Mouse (Mus musculus) thymus, adult 2 months (tissue): ENCODE data around the gene Pygm. TPM values are rescaled to one million over a fixed set of nuclear protein-coding genes. Genes with fewer than 3 reads are reported as not detected.

Experiments
- DNase-seq: peaks from one replicate; pipeline ENCODE4 v3.0.0; 2021
- H3K27ac ChIP-seq: fragments of 200-500 bp; 2 replicates; pipeline ENCODE4 v1.5.1; 2012; ENCODE audit warnings: low read length, control low read depth; ENCODE audit not compliant: control insufficient read depth, insufficient read depth
- H3K27me3 ChIP-seq: fragments of 200-500 bp; 2 replicates; pipeline ENCODE4 v1.6.1; 2012; ENCODE audit warnings: mild to moderate bottlenecking, low read length, moderate library complexity, mixed read lengths; ENCODE audit not compliant: control insufficient read depth, insufficient read depth
- H3K36me3 ChIP-seq: fragments of 200-500 bp; 2 replicates; pipeline ENCODE4 v1.6.1; 2012; ENCODE audit warnings: mild to moderate bottlenecking, low read length, moderate library complexity; ENCODE audit not compliant: control insufficient read depth, insufficient read depth
- H3K4me1 ChIP-seq: fragments of 200-500 bp; replicated peaks from 2 replicates; pipeline ENCODE4 v1.6.1; 2012; ENCODE audit warnings: low read length; ENCODE audit not compliant: control insufficient read depth, insufficient read depth
- H3K4me3 ChIP-seq: fragments of 200-500 bp; 2 replicates; pipeline ENCODE4 v1.5.1; 2012; ENCODE audit warnings: mild to moderate bottlenecking, low read length, control low read depth, moderate library complexity; ENCODE audit not compliant: control insufficient read depth, insufficient read depth
- CTCF ChIP-seq: fragments of 200-500 bp; IDR thresholded peaks from 2 replicates; pipeline ENCODE4 v1.5.1; 2012; ENCODE audit warnings: mild to moderate bottlenecking, control low read depth, low read length, moderate library complexity, borderline replicate concordance; ENCODE audit not compliant: control insufficient read depth, poor library complexity, insufficient read depth; ENCODE audit errors: extremely low read depth
- POLR2A ChIP-seq: fragments of 200-500 bp; IDR thresholded peaks from 2 replicates; pipeline ENCODE4 v1.6.1; 2012; ENCODE audit warnings: mild to moderate bottlenecking, low read length, control low read depth, moderate library complexity; ENCODE audit not compliant: control insufficient read depth, poor library complexity, insufficient read depth; ENCODE audit errors: extremely low read depth
- WGBS: fragments of 180-500 bp; shearing (Covaris S2); methylation state at CpG from one replicate; pipeline ENCODE4 v1.1.7; 2018; 5-methylcytosine and 5-hydroxymethylcytosine counted together
- polyA plus RNA-seq: library from polyadenylated mRNA; depleted of rRNA; stranded (reverse); fragments of >200 nt; gene quantifications from 2 replicates; pipeline ENCODE4 v1.2.3, GENCODE M21; 2012; rRNA removed

Pygm gene
- polyA plus RNA-seq, 1 experiment: 41.6 TPM

DNA sequence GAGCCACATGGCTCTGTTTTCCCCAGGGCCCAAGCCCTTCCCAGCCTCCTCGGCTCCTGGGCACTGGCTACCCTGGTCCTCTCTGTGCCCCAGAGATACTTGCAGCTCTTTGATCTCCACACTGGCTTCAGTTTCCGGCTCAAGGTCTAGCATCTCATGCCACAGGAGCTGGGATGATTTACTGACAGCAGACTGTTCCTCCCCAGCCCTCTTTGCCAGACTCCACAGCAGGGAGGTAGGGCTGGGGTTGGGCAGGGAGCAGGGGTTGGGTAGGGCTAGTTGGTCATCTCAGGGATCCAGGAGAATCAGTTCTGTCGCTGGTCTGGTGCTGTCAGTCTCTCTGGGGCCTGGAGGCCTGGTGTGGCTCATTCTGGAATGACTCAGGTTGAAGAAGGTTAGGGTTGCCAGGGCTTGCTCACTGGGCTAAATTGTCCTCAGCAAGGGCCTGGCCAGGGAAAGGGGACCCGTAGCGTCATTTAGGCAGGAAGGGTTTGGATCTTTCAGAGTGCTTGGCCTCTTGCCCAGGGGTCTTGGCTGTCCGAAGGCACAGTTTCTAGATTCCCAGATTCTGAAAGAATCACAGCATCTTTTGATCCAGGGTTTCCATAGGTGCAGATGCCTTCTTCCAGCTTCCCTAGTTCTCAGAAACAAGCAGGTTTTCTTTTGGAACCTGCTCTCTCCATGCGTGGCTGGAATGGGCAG, 62.7 kb downstream of the Pygm start:
- no peak for DNase-seq
- H3K4me1 ChIP-seq: peaks cover 10% of the 10 kb centered on the region
- WGBS: 89% methylated on average over 7 of the region's 7 CpGs
- no peak for TF ChIP-seq POLR2A
- no peak for TF ChIP-seq CTCF
- no peak overlapping the region for H3K27ac ChIP-seq
- H3K36me3 ChIP-seq: no peaks in the 10 kb centered on the region
- H3K4me3 ChIP-seq: no peak overlapping the region
- H3K27me3 ChIP-seq: no peaks in the 10 kb centered on the region

Other genes with a start within 250 kb of the Pygm start
- 3.6 and 4.6 TPM in 2 replicates for gene Batf2, start 243.4 kb upstream of the Pygm start, polyA plus RNA-seq
- gene Arl2, start 242.9 kb upstream of the Pygm start, polyA plus RNA-seq: 96.1 and 119 TPM in 2 replicates
- 0.23 and 0.57 TPM in 2 replicates for gene Majin, start 200.0 kb upstream of the Pygm start, polyA plus RNA-seq
- 5.2 and 8.9 TPM in 2 replicates for gene Gpha2, start 158.0 kb upstream of the Pygm start, polyA plus RNA-seq
- gene Ppp2r5b, start 148.5 kb upstream of the Pygm start, polyA plus RNA-seq: 54.6 and 56.1 TPM in 2 replicates
- 82.4 and 90.3 TPM in 2 replicates for gene Atg2a, start 142.7 kb upstream of the Pygm start, polyA plus RNA-seq
- 141 and 159 TPM in 2 replicates for gene Ehd1, start 107.7 kb upstream of the Pygm start, polyA plus RNA-seq
- 12.8 and 12.9 TPM in 2 replicates for gene Cdc42bpg, start 77.9 kb upstream of the Pygm start, polyA plus RNA-seq
- gene Men1, start 49.4 kb upstream of the Pygm start, polyA plus RNA-seq: 141 and 143 TPM in 2 replicates
- gene Map4k2, start 43.3 kb upstream of the Pygm start, polyA plus RNA-seq: 1,004 and 1,040 TPM in 2 replicates
- 365 and 553 TPM in 2 replicates for gene Sf1, start 20.7 kb upstream of the Pygm start, polyA plus RNA-seq
- 558 and 561 TPM in 2 replicates for gene Rasgrp2, start 14.9 kb downstream of the Pygm start, polyA plus RNA-seq
- gene Nrxn2, start 34.3 kb downstream of the Pygm start, polyA plus RNA-seq: 1.2 and 1.5 TPM in 2 replicates
- 0.19 and 0.74 TPM in 2 replicates for gene Slc22a12, start 158.6 kb downstream of the Pygm start, polyA plus RNA-seq